Mouse (Mus musculus) bone marrow macrophage, adult 2 months (primary cell): ENCODE results near the gene Gm20817.
"Not testable (repeated sequence)": the region's sequence is repeated elsewhere in the genome, so short reads cannot be mapped to it uniquely, and the experiment has no call there.

Source experiments
- CTCF ChIP-seq: IDR thresholded peaks from 2 replicates; pipeline ENCODE4 v1.5.1; 2012; ENCODE audit warnings: low read depth, mild to moderate bottlenecking, low read length, moderate library complexity
- POLR2A ChIP-seq: IDR thresholded peaks from 2 replicates; pipeline ENCODE4 v1.6.1; 2012; ENCODE audit warnings: mild to moderate bottlenecking, low read depth, low read length, borderline replicate concordance

- TF ChIP-seq CTCF, POLR2A: not testable (repeated sequence)
Observed at GRCm38 (mm10) chrY:68832628-68833027, at the start of gene Gm20817.
